8 mouse cellular contexts compared by ENCODE assay signal in the genomic region with DNA sequence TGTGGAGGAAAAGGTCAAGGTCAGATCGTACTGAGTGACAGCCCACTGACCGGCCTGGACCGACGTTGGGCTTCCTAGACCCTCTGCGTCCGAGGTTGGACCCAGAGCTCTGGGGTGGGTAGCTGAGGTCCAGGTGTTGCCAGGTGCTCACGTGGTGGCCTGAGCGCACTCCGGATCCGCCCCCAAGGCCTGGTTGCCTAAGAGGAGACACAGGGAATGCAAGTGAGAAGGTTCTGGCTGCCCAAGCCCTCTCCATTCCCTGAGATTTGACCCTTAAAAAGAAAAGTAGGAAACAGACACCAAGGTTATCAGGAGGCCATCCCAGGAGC. TPM values are rescaled to one million over a fixed set of nuclear protein-coding genes. Genes with fewer than 3 reads are reported as not detected.
DNase-seq lines count a peak whose midpoint lies in the region; ATAC-seq and TF ChIP-seq lines count a peak whose summit lies in the region.

No protein-coding gene starts in this region.

- H3K36me3 ChIP-seq in heart, adult 2 months (ENCODE audit: control insufficient read depth, insufficient read depth, low read length), result no peaks in the 10 kb centered on the region
- H3K36me3 ChIP-seq in hindbrain, embryonic 14.5 days (replicated peaks; ENCODE audit: control insufficient read depth, insufficient read depth), result peaks cover 32% of the 10 kb centered on the region
- H3K36me3 ChIP-seq in liver, adult 2 months (ENCODE audit: control insufficient read depth, insufficient read depth, low read length), result peaks cover 3% of the 10 kb centered on the region; the same call in 1 of the 2 replicates
- peaks cover 15% of the 10 kb centered on the region; the same call in 1 of the 2 replicates for H3K36me3 ChIP-seq in neural tube, embryonic 14.5 days (ENCODE audit: control insufficient read depth, insufficient read depth, low read length)

- ATAC-seq in hindbrain, embryonic 14.5 days (ENCODE audit: low FRiP score), result peak; percentile 51
- peak; percentile 35; the same call in 1 of the 2 replicates for ATAC-seq in neural tube, embryonic 14.5 days (ENCODE audit: low read depth)

- peak overlapping the region; percentile 89 for H3K27ac ChIP-seq in heart, adult 2 months
- no peak overlapping the region for H3K27ac ChIP-seq in cortical plate, adult 2 months (ENCODE audit: insufficient read depth, low read length)
- peak overlapping the region; percentile 62; the same call in 1 of the 2 replicates for H3K27ac ChIP-seq in hindbrain, embryonic 14.5 days
- H3K27ac ChIP-seq in liver, adult 2 months (replicated peaks; ENCODE audit: insufficient read depth, low read depth, low read length), result peak overlapping the region; percentile 74
- H3K27ac ChIP-seq in neural tube, embryonic 14.5 days (ENCODE audit: low read depth, low read length), result no peak overlapping the region

- H3K4me2 ChIP-seq in hindbrain, embryonic 14.5 days (replicated peaks), result peak overlapping the region; percentile 99
- H3K4me2 ChIP-seq in neural tube, embryonic 14.5 days (ENCODE audit: low read depth, low read length), result peak overlapping the region; percentile 97

- TF ChIP-seq CTCF in heart, adult 2 months (IDR thresholded peaks at IDR 0.05), result no peak
- TF ChIP-seq CTCF in cortical plate, adult 2 months (IDR thresholded peaks at IDR 0.05; ENCODE audit: extremely low read depth, insufficient read depth, low read length), result no peak
- TF ChIP-seq CTCF in liver, adult 2 months (IDR thresholded peaks at IDR 0.05; ENCODE audit: low read depth, low read length), result no peak

- H3K9me3 ChIP-seq in hindbrain, embryonic 14.5 days (ENCODE audit: control insufficient read depth, low read length), result no peaks in the 10 kb centered on the region
- no peaks in the 10 kb centered on the region for H3K9me3 ChIP-seq in neural tube, embryonic 14.5 days (ENCODE audit: control insufficient read depth, low read length)

- peak overlapping the region; percentile 85 for H3K9ac ChIP-seq in heart, adult 2 months (ENCODE audit: low read depth, low read length)
- peak overlapping the region; percentile 87 for H3K9ac ChIP-seq in hindbrain, embryonic 14.5 days
- peak overlapping the region; percentile 81 for H3K9ac ChIP-seq in liver, adult 2 months (ENCODE audit: low read depth, low read length)
- H3K9ac ChIP-seq in neural tube, embryonic 14.5 days (replicated peaks; ENCODE audit: low read depth, low read length), result peak overlapping the region; percentile 81

- H3K4me3 ChIP-seq in heart, adult 2 months, result peak overlapping the region; percentile 64
- peak overlapping the region; percentile 91 for H3K4me3 ChIP-seq in cortical plate, adult 2 months (ENCODE audit: insufficient read depth, low read length)
- H3K4me3 ChIP-seq in hindbrain, embryonic 14.5 days (replicated peaks; ENCODE audit: low read length), result peak overlapping the region; percentile 89
- peak overlapping the region; percentile 81 for H3K4me3 ChIP-seq in liver, adult 2 months (ENCODE audit: insufficient read depth, low read depth, low read length)
- H3K4me3 ChIP-seq in neural tube, embryonic 14.5 days (ENCODE audit: low read depth, low read length), result peak overlapping the region; percentile 78

- TF ChIP-seq POLR2A in heart, adult 2 months (IDR thresholded peaks at IDR 0.05; ENCODE audit: insufficient read depth, low read depth, low read length), result no peak
- TF ChIP-seq POLR2A in cortical plate, adult 2 months (IDR thresholded peaks at IDR 0.05; ENCODE audit: extremely low read depth, insufficient read depth, low read length), result no peak
- TF ChIP-seq POLR2A in liver, adult 2 months (IDR thresholded peaks at IDR 0.05; ENCODE audit: extremely low read depth, insufficient read depth, low read length), result no peak

- WGBS in heart, adult 2 months, result 4% methylated on average over 10 of the region's 10 CpGs
- WGBS in hindbrain, embryonic 14.5 days, result 3% methylated on average over 10 of the region's 10 CpGs
- 0% methylated on average over 10 of the region's 10 CpGs for WGBS in liver, adult 2 months
- WGBS in neural tube, embryonic 14.5 days, result under 1% methylated on average over 10 of the region's 10 CpGs

- DNase-seq in heart, adult 2 months, result no peak
- DNase-seq in heart, adult 18-20 months, result no peak
- DNase-seq in hindbrain, embryonic 14.5 days (ENCODE audit: low spot score), result no peak
- peak; percentile 62 for DNase-seq in liver, adult 2 months (ENCODE audit: extremely low read depth, low read depth, low spot score)
- no peak for DNase-seq in frontal cortex, postnatal 25 days (ENCODE audit: low spot score in 2 of 2)
- no peak for DNase-seq in urinary bladder, postnatal 10 days (ENCODE audit: low spot score)

- intact Hi-C loops in heart, adult 2 months (cut with DNase I), result loop anchor here (2.0 to 5.0 kb wide), 2 partner anchors 34 to 107 kb away; no protein-coding TSS in a partner anchor

- peaks cover 11% of the 10 kb centered on the region for H3K4me1 ChIP-seq in heart, adult 2 months (ENCODE audit: control insufficient read depth, insufficient read depth, low read length)
- no peaks in the 10 kb centered on the region; the same call in none of the 2 replicates for H3K4me1 ChIP-seq in cortical plate, adult 2 months (ENCODE audit: control insufficient read depth, insufficient read depth, low read length)
- H3K4me1 ChIP-seq in hindbrain, embryonic 14.5 days (replicated peaks; ENCODE audit: control insufficient read depth, insufficient read depth, low read length), result peaks cover 21% of the 10 kb centered on the region
- peaks cover 16% of the 10 kb centered on the region for H3K4me1 ChIP-seq in liver, adult 2 months (ENCODE audit: control insufficient read depth, insufficient read depth, low read length)
- peaks cover 12% of the 10 kb centered on the region for H3K4me1 ChIP-seq in neural tube, embryonic 14.5 days (ENCODE audit: control insufficient read depth, insufficient read depth, low read length)

- H3K79me2 ChIP-seq in heart, adult 2 months (replicated peaks; ENCODE audit: control insufficient read depth, insufficient read depth, low read length), result no peaks in the 10 kb centered on the region
- H3K79me2 ChIP-seq in liver, adult 2 months (ENCODE audit: control insufficient read depth, insufficient read depth, low read length), result 0 out of 2 replicates have a peak, but pooled peaks cover 6% of the 10 kb centered on the region

- no peak for TF ChIP-seq EP300 in heart, adult 2 months (IDR thresholded peaks at IDR 0.05; ENCODE audit: insufficient read depth, low read depth, low read length)

- H3K27me3 ChIP-seq in heart, adult 2 months (ENCODE audit: control insufficient read depth, insufficient read depth, low read length), result no peaks in the 10 kb centered on the region
- H3K27me3 ChIP-seq in hindbrain, embryonic 14.5 days (ENCODE audit: control insufficient read depth, insufficient read depth, low read length), result no peaks in the 10 kb centered on the region
- H3K27me3 ChIP-seq in liver, adult 2 months (ENCODE audit: control insufficient read depth, insufficient read depth, low read length), result no peaks in the 10 kb centered on the region
- H3K27me3 ChIP-seq in neural tube, embryonic 14.5 days (ENCODE audit: control insufficient read depth, insufficient read depth, low read length), result no peaks in the 10 kb centered on the region

RNA-seq across cellular contexts. Expression of gene Ppif, which starts 0.6 kb away (rescaled TPM):
- total RNA-seq in heart, adult 2 months (2021), result 100 to 1,000 TPM; 244 to 288 TPM
- 487 and 529 TPM in 2 replicates for polyA plus RNA-seq in heart, adult 2 months (2012; rRNA removed)
- total RNA-seq in heart, adult 18-20 months (2021), result 100 to 1,000 TPM; 287 to 306 TPM
- 49.4 and 51.7 TPM in 2 replicates for polyA plus RNA-seq in cortical plate, adult 2 months (2012; rRNA removed)
- polyA plus RNA-seq in hindbrain, embryonic 14.5 days (2014; fragmentation: Nextera tagmentation; extraction: Ambion mirVana), result 29.5 and 31.8 TPM in 2 replicates
- total RNA-seq in liver, adult 2 months (2014; rRNA removed), result 19.4 and 31.1 TPM in 2 replicates
- polyA plus RNA-seq in liver, adult 2 months (2012; rRNA removed), result 76.3 and 80.6 TPM in 2 replicates
- 38.2 and 41.2 TPM in 2 replicates for polyA plus RNA-seq in neural tube, embryonic 14.5 days (2014; fragmentation: Nextera tagmentation; extraction: Ambion mirVana)

Comparison
In these comparisons a context has a peak if more than half of its experiments do, and no peak if none do; other contexts are left out.
1. H3K27ac ChIP-seq: peak in heart, adult 2 months (single experiment), hindbrain, embryonic 14.5 days (single experiment) and liver, adult 2 months (single experiment); none in cortical plate, adult 2 months (single experiment) and neural tube, embryonic 14.5 days (single experiment).
2. Peak in every context shown above with its lines, with median percentiles within 50 percentile points of each other: H3K4me3 ChIP-seq and H3K9ac ChIP-seq.